Comparison of ENCODE assay signal across 10 mouse cellular contexts in the genomic region with DNA sequence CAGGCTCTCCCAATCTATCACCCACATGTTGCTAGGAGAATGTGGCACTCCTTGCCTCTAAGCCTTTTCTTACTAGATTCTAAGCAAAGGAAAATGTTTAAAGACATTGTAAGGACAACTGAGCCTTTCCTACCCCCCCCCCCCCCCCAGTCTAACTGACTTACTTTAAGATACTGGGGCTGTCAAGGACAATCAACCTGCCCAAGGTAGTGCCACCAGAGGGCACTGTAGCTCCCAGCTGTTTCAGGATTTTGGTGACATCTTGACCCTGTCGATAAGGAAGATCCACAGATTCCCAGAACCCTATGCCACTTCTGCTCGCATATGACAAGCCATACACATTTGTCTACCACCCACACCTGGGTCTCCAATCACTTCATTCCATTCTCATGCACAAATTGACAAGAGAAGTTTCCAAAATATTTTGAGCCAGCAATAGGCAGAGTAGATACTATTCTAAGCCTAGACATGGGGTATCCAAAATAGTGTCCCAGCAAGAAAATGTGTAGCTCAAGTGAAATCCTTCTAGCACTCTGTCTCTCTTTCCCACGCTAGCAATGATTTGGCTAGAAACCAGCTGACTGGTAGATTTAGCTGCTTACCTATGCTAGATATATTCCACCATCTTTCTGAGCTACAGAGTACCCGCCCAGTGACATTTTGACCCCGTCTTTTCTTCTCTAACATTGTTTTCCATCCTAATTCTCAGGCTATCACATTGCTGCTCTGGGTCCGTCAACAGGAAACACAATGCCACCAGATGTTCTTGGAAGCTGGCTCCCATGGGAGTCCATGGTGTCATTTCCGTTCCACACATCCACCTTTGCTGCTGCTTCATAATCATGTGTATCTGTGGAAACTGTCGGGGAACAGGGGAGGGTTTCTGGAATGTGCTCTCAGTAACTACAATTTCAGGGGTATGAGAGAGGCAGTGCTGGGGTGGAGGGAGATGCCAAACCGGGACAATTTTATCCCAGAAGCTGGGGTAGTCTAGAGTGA.
DNase-seq lines count a peak whose midpoint lies in the region; ATAC-seq and TF ChIP-seq lines count a peak whose summit lies in the region.
"Had no signal": no experiment of that assay in that cellular context is flagged by ENCODE, and none has a peak within 500 bp of the region (broad histone marks: within the 10 kb centered on the region; RNA-seq: fewer than 3 reads in every experiment).

No protein-coding gene starts in this region.

- intact Hi-C loops in left cerebral cortex, postnatal 36 days (cut with DNase I): loop anchor here (1.0 kb wide), 1 partner anchor 74 kb away; no protein-coding TSS in a partner anchor
- intact Hi-C loops in left cerebral cortex, adult 2 months (cut with DNase I): loop anchor here (2.0 kb wide), 1 partner anchor 70 kb away; a partner anchor contains a TSS

- WGBS in kidney, adult 2 months: 73% methylated on average over 9 of the region's 9 CpGs
- 74% methylated on average over 9 of the region's 9 CpGs for WGBS in kidney, embryonic 15.5 days

- H3K27me3 ChIP-seq in kidney, adult 2 months (replicated peaks; ENCODE audit: control insufficient read depth, insufficient read depth, low read length): no peaks in the 10 kb centered on the region; the same call in 1 of the 2 replicates
- H3K27me3 ChIP-seq in kidney, embryonic 15.5 days: no peaks in the 10 kb centered on the region
- H3K27me3 ChIP-seq in CH12.LX (replicated peaks): no peaks in the 10 kb centered on the region

- dilution Hi-C loops in CH12.LX (cut with MboI; ENCODE audit: extremely low pct_ligation_motif_present, extremely low pct_unique_long_range_greater_than_20kb, low sequenced_read_pairs): no loop called here

- in situ Hi-C loops in CH12.LX (cut with MboI; ENCODE audit: low pct_ligation_motif_present, low pct_unique_long_range_greater_than_20kb, low sequenced_read_pairs): no loop called here

- 0 out of 2 replicates have a peak, but pooled peaks have one; percentile 12 for TF ChIP-seq CTCF in kidney, adult 2 months (conservative IDR thresholded peaks at IDR 0.05; ENCODE audit: insufficient read depth, insufficient read length, low read depth, low read length)
- TF ChIP-seq CTCF in CH12.LX (conservative IDR thresholded peaks at IDR 0.05 in 1 of 2, IDR thresholded peaks at IDR 0.05 in 1 of 2; ENCODE audit: low read depth in 2 of 2, low read length in 2 of 2): peak in 1 of 2 experiments; percentile 61; a peak in 2 of 4 replicates
- no peak; the same call in 1 of the 2 replicates for TF ChIP-seq CTCF in left cerebral cortex, adult 2 months (IDR thresholded peaks at IDR 0.05)

- no peak; the same call in 1 of the 2 replicates for TF ChIP-seq RAD21 in CH12.LX (IDR thresholded peaks at IDR 0.05; ENCODE audit: low read depth, low read length)

- TF ChIP-seq POLR2A in kidney, adult 2 months (IDR thresholded peaks at IDR 0.05; ENCODE audit: low read depth, low read length): no peak
- no peak for TF ChIP-seq POLR2A in CH12.LX (IDR thresholded peaks at IDR 0.05; ENCODE audit: low read depth, low read length)

- peak; percentile 53 for DNase-seq in CD4-positive, CD25-positive, alpha-beta regulatory T cell, adult 2 months (ENCODE audit: low read depth, low spot score)
- peak; percentile 25 for DNase-seq in kidney, adult 2 months
- peak; percentile 59 for DNase-seq in CH12.LX (ENCODE audit: extremely low read depth)
- DNase-seq in kidney, postnatal 10 days: peak; percentile 14
- DNase-seq in left cerebral cortex, postnatal 36 days (ENCODE audit: low spot score in 2 of 2): no peak
- no peak for DNase-seq in left cerebral cortex, adult 2 months (ENCODE audit: extremely low spot score in 1 of 2, low spot score in 2 of 2)

- H3K4me1 ChIP-seq in kidney, adult 2 months (ENCODE audit: control insufficient read depth, insufficient read depth, low read length): no peaks in the 10 kb centered on the region
- H3K4me1 ChIP-seq in kidney, embryonic 15.5 days: no peaks in the 10 kb centered on the region
- H3K4me1 ChIP-seq in CH12.LX (ENCODE audit: control insufficient read depth in 1 of 2, insufficient read depth in 2 of 2): peaks cover 0 to 12% of the 10 kb centered on the region in 2 experiments; a peak in 2 of 4 replicates
- H3K4me1 ChIP-seq: heart, embryonic 13.5 days; limb, embryonic 10.5 days had no signal

- no peak overlapping the region for H3K4me3 ChIP-seq in kidney, adult 2 months (ENCODE audit: insufficient read depth, low read depth, low read length)
- H3K4me3 ChIP-seq in kidney, embryonic 15.5 days (replicated peaks): no peak overlapping the region
- H3K4me3 ChIP-seq in CH12.LX (replicated peaks in 1 of 3; ENCODE audit: low read depth in 2 of 3, low read length in 2 of 3, poor library complexity in 1 of 3): peak overlapping the region; percentile 0 to 40 (median 18)
- no peak overlapping the region for H3K4me3 ChIP-seq in left cerebral cortex, adult 2 months
- H3K4me3 ChIP-seq: heart, embryonic 13.5 days; limb, embryonic 10.5 days had no signal

- H3K36me3 ChIP-seq in kidney, adult 2 months (ENCODE audit: control insufficient read depth, insufficient read depth, low read length): no peaks in the 10 kb centered on the region
- no peaks in the 10 kb centered on the region for H3K36me3 ChIP-seq in kidney, embryonic 15.5 days
- H3K36me3 ChIP-seq in CH12.LX (replicated peaks in 1 of 2; ENCODE audit: control insufficient read depth in 1 of 2, insufficient read depth in 1 of 2, low read length in 1 of 2): no peaks in the 10 kb centered on the region
- H3K36me3 ChIP-seq: heart, embryonic 13.5 days; limb, embryonic 10.5 days had no signal

- no peaks in the 10 kb centered on the region for H3K9me3 ChIP-seq in kidney, embryonic 15.5 days (replicated peaks)
- H3K9me3 ChIP-seq in CH12.LX (replicated peaks; ENCODE audit: low read length): no peaks in the 10 kb centered on the region
- H3K9me3 ChIP-seq: heart, embryonic 13.5 days; limb, embryonic 10.5 days had no signal

- no peaks in the 10 kb centered on the region for H3K79me2 ChIP-seq in CH12.LX (replicated peaks; ENCODE audit: control insufficient read depth, extremely low read depth, insufficient read depth, poor library complexity, severe bottlenecking)

- H3K9ac ChIP-seq in kidney, embryonic 15.5 days: no peak overlapping the region
- H3K9ac ChIP-seq in CH12.LX (ENCODE audit: insufficient read depth, low read depth): 0 out of 2 replicates have a peak overlapping the region, but pooled peaks have one; percentile 6
- H3K9ac ChIP-seq: heart, embryonic 13.5 days had no signal

- no peak for ATAC-seq in CD4-positive, CD25-positive, alpha-beta regulatory T cell, adult 4 months
- ATAC-seq in kidney, embryonic 15.5 days (replicated peaks; ENCODE audit: low FRiP score): no peak

- H3K27ac ChIP-seq in kidney, adult 2 months (ENCODE audit: insufficient read depth, low read depth, low read length): no peak overlapping the region
- no peak overlapping the region for H3K27ac ChIP-seq in kidney, embryonic 15.5 days
- no peak overlapping the region for H3K27ac ChIP-seq in CH12.LX (ENCODE audit: insufficient read depth, low read depth)
- no peak overlapping the region for H3K27ac ChIP-seq in left cerebral cortex, adult 2 months
- H3K27ac ChIP-seq: heart, embryonic 13.5 days; limb, embryonic 10.5 days had no signal

- no peak overlapping the region for H3K4me2 ChIP-seq in kidney, embryonic 15.5 days
- H3K4me2 ChIP-seq in CH12.LX (ENCODE audit: insufficient read depth, low read depth, poor library complexity, severe bottlenecking): peak overlapping the region; percentile 29; the same call in 1 of the 2 replicates
- H3K4me2 ChIP-seq: heart, embryonic 13.5 days had no signal

- TF ChIP-seq EP300 in CH12.LX (IDR thresholded peaks at IDR 0.05; ENCODE audit: low read length): no peak

TF ChIP-seq in CH12.LX, 34 proteins besides CTCF, POLR2A, EP300 and RAD21:
- TF ChIP-seq NELFE (IDR thresholded peaks at IDR 0.05; ENCODE audit: low read depth, low read length): no peak
- peak; percentile 49 for TF ChIP-seq SMC3 (IDR thresholded peaks at IDR 0.05; ENCODE audit: low read depth, low read length)
- no peak for TF ChIP-seq NRF1 (IDR thresholded peaks at IDR 0.05; ENCODE audit: low read depth, low read length)

Comparison
In these comparisons a context has a peak if more than half of its experiments do, and no peak if none do; other contexts are left out.
1. DNase-seq: peak in CD4-positive, CD25-positive, alpha-beta regulatory T cell, adult 2 months (single experiment), kidney, adult 2 months (single experiment), CH12.LX (single experiment) and kidney, postnatal 10 days (single experiment); none in left cerebral cortex, postnatal 36 days (0 of 2) and left cerebral cortex, adult 2 months (0 of 2).
2. H3K4me3 ChIP-seq: peak in CH12.LX (3 of 3); none in kidney, adult 2 months (single experiment), kidney, embryonic 15.5 days (single experiment) and left cerebral cortex, adult 2 months (single experiment).